8 mouse cellular contexts compared by ENCODE assay signal in the genomic region with DNA sequence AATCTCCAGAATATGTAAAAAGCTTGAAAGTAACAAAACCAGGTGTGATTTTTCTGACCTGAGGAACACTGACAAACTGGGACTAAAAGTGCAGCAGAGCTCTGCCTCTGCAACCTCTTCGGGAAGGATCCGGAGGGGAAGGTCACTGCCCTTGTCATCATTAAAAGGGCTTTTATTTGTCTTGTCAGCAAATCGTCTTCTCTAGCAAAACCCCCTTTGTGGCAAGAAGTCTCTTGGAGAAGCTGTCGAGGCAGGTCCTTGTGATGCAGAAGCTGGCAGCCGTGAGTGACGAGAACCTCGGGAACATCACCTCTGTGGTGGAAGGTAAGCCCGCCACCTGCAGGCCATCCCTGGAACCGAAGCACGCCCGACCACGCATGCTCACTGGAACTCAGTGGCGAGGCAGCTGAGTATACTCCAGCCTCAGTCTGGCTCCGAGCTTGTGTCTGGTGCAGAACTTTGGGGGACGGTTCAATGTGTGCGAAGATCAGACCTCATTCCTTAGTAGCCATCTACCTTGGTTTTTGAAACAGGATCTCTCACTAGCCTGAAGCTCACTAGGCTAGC. TPM values are rescaled to one million over a fixed set of nuclear protein-coding genes. Genes with fewer than 3 reads are reported as not detected.
DNase-seq lines count a peak whose midpoint lies in the region; ATAC-seq and TF ChIP-seq lines count a peak whose summit lies in the region.

No protein-coding gene starts in this region.

- no peak overlapping the region for H3K9ac ChIP-seq in hindbrain, postnatal 0 days (replicated peaks; ENCODE audit: low read length)

- H3K4me1 ChIP-seq in hindbrain, postnatal 0 days (ENCODE audit: insufficient read depth, low read length), result no peaks in the 10 kb centered on the region

- 11% methylated on average over 16 of the region's 16 CpGs for WGBS in hindbrain, postnatal 0 days

- peak; percentile 92 for TF ChIP-seq CTCF in gastrocnemius, adult 2 months (IDR thresholded peaks at IDR 0.05)
- TF ChIP-seq CTCF in hindbrain, postnatal 0 days (IDR thresholded peaks at IDR 0.05; ENCODE audit: low read depth), result peak; percentile 96
- peak; percentile 90 for TF ChIP-seq CTCF in left cerebral cortex, adult 2 months (IDR thresholded peaks at IDR 0.05)

- H3K27me3 ChIP-seq in hindbrain, postnatal 0 days (ENCODE audit: insufficient read depth, low read length), result no peaks in the 10 kb centered on the region

- peak overlapping the region; percentile 56; the same call in 1 of the 2 replicates for H3K27ac ChIP-seq in gastrocnemius, adult 2 months
- no peak overlapping the region for H3K27ac ChIP-seq in hindbrain, postnatal 0 days
- no peak overlapping the region for H3K27ac ChIP-seq in left cerebral cortex, adult 2 months

- intact Hi-C loops in gastrocnemius, adult 2 months (cut with DNase I), result no loop called here
- intact Hi-C loops in left cerebral cortex, adult 2 months (cut with DNase I), result no loop called here

- 0 out of 2 replicates have a peak, but pooled peaks cover 8% of the 10 kb centered on the region for H3K36me3 ChIP-seq in hindbrain, postnatal 0 days (ENCODE audit: insufficient read depth, low read length)

- peak overlapping the region; percentile 31 for H3K4me2 ChIP-seq in hindbrain, postnatal 0 days (ENCODE audit: low read depth, low read length)

- peak overlapping the region; percentile 60 for H3K4me3 ChIP-seq in gastrocnemius, adult 2 months
- H3K4me3 ChIP-seq in hindbrain, postnatal 0 days (ENCODE audit: low read length), result no peak overlapping the region
- no peak overlapping the region for H3K4me3 ChIP-seq in left cerebral cortex, adult 2 months

- peak; percentile 91 for DNase-seq in ZHBTc4 (ENCODE audit: low read depth, low spot score)
- DNase-seq in cerebellum, postnatal 4 days (ENCODE audit: low spot score in 2 of 2), result peak; percentile 93
- DNase-seq in gastrocnemius, adult 2 months, result peak; percentile 87
- peak; percentile 91 for DNase-seq in hindbrain, postnatal 0 days (ENCODE audit: low spot score)
- DNase-seq in left cerebral cortex, adult 2 months (ENCODE audit: extremely low spot score in 1 of 2, low spot score in 2 of 2), result peak; percentile 89 to 94
- peak; percentile 86 for DNase-seq in right cerebral cortex, postnatal 25 days
- peak; percentile 84 to 89 for DNase-seq in urinary bladder, postnatal 36 days (ENCODE audit: low spot score in 2 of 2)

- H3K9me3 ChIP-seq in hindbrain, postnatal 0 days (ENCODE audit: low read length), result no peaks in the 10 kb centered on the region

- peak; percentile 92 for ATAC-seq in hindbrain, postnatal 0 days
- peak; percentile 55; the same call in 1 of the 2 replicates for ATAC-seq in megakaryocyte, adult 5-6 weeks (ENCODE audit: poor library complexity, severe bottlenecking)

RNA-seq across cellular contexts. Expression of gene Armh2, which starts 27.5 kb away (rescaled TPM):
- not detected for total RNA-seq in gastrocnemius, adult 2 months (2021)
- not detected in 2 replicates for total RNA-seq in hindbrain, postnatal 0 days (2014; rRNA removed)
- polyA plus RNA-seq in hindbrain, postnatal 0 days (2015; fragmentation: Nextera tagmentation; extraction: Ambion mirVana), result not detected in 2 replicates
- total RNA-seq in left cerebral cortex, adult 2 months (2021), result not detected
- 0.22 TPM in 1 of 2 replicates, not detected in the other for total RNA-seq in megakaryocyte, adult 5-6 weeks (2015)
- total RNA-seq in megakaryocyte, adult 5-6 weeks (2017), result not detected in 2 replicates

RNA-seq across cellular contexts. Expression of gene Gmnn, which starts 48.2 kb away (rescaled TPM):
- total RNA-seq in gastrocnemius, adult 2 months (2021), result 1 to 10 TPM; 3.8 to 5.1 TPM
- 4.7 and 40.9 TPM in 2 replicates for total RNA-seq in hindbrain, postnatal 0 days (2014; rRNA removed)
- 23.4 and 23.6 TPM in 2 replicates for polyA plus RNA-seq in hindbrain, postnatal 0 days (2015; fragmentation: Nextera tagmentation; extraction: Ambion mirVana)
- total RNA-seq in left cerebral cortex, adult 2 months (2021), result 1 to 10 TPM; 2.6 TPM
- total RNA-seq in megakaryocyte, adult 5-6 weeks (2015), result 161 and 181 TPM in 2 replicates
- total RNA-seq in megakaryocyte, adult 5-6 weeks (2017), result 175 and 177 TPM in 2 replicates
